Mouse (Mus musculus): ENCODE data around the gene Mogat1. TPM values are rescaled to one million over a fixed set of nuclear protein-coding genes. Genes with fewer than 3 reads are reported as not detected.
"Not testable (repeated sequence)": the region's sequence is repeated elsewhere in the genome, so short reads cannot be mapped to it uniquely, and the experiment has no call there.

Mogat1 gene
- total RNA-seq, 1 experiment from 2014 or later, result 1.1 TPM

DNA sequence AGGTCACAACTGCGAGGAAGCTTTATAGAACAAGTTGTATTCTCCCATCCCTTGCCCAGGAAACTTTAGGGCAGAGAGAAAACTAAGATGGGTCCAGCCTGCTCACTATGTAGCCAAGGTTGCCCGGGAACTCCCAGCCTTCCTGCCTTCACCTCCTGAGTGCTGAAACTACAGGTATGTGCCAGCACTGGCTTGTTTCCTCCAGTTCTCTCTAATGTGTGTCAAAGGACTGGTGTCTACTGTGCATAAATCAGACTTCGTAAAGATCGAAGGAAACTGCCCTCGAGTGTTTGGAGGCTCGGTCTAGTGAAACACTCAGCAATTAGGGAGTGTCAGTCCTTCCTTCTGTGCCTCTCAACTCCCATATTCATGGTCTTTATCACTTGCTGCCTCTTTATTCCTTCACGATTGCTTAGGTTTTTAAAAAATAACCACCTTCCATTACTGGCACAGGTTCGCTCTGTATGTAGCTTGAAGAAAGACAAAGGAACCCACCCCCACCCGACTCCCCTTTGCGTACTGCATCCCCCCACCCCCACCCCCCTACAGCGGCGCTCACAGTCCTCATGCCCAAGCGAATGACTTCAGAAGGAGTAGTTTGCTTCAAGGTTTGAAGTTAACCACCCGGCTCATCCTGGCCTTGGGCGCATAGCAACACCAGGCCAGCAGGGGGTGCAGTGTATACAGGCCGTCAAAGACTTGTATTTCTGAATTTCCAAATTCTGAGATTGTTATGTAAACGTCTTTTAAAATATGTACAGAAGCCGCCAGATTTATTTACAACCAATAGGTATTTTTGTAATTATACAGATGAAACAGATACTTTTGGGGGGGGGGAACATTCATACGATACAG lies 25.7 kb downstream of the Mogat1 start:
- DNase-seq, result peak; percentile 88

DNA sequence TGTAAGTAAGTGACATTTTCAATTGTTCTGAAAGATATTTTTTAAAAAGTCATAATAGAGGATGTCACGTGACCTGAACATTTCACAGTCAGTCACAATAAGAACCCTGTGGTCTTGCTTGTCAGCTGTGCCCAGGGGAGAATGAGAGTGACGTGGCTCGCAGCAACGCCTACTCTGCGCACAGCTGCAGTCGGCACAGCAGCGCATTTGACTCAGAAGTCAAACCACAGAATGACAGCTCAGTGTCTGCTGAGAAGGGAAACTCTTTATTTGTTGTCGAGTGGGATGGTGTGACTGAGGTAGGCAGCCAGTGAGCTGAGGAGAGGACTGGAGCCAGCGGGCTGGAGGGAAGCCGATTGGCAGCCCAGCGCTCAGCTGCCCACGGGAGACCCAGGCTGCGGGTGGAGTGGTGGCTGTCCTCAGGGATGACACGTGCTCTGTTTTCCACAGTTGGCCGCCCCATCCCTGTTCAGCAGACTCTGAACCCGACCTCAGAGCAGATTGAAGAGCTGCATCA lies 26.8 kb downstream of the Mogat1 start:
- peak; percentile 53 for DNase-seq

DNA sequence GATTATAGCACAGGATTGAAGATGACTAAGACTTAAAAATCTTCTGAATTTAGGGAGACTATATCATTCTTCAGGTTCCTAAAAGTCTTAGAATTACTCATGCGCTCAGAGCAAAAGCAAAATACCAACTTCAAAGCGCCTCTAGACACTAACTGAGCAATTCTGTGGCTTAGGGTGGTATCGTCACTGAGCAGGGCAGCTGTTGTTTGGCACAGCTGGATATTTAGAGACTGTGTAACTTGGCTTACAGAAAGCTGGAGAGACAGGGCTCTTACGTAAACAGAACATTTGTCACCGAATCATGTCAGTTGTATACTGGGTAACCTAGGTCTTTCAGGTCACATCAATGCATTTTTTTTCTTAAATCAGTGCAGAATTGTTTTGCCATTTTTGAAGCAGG lies 27.6 kb downstream of the Mogat1 start:
- DNase-seq, result no peak

DNA sequence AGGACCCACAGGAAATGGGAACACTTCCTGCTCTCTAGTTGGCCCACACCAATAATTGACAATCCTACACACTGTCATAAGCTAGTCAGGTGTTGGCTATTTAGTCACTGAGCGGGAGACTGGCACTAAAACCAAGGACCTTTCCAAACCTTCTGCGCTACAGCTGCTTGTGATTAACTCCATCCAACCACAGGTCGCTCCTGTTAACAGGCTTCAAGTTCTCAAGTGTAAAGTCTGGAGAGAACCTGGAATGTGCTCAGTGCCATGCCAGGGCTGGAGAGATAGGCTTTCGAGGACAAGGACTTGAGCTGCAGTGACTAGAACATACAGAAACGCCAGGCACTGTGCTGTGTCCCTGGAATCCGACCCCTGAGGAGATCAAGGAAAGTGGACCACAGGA lies 28.4 kb downstream of the Mogat1 start:
- no peak for DNase-seq

- DNase-seq, result not testable (repeated sequence)
Measured at GRCm38 (mm10) chr1:78543631-78544030, 32.8 kb downstream of the Mogat1 start.

GRCm38 (mm10) chr1:78546258-78546657 lies 35.5 kb downstream of the Mogat1 start:
- no peak for DNase-seq

- DNase-seq, result no peak
Measured at GRCm38 (mm10) chr1:78548961-78549360, 38.2 kb downstream of the Mogat1 start.

GRCm38 (mm10) chr1:78554012-78554666 lies 43.3 kb downstream of the Mogat1 start:
- no peak for DNase-seq

DNA sequence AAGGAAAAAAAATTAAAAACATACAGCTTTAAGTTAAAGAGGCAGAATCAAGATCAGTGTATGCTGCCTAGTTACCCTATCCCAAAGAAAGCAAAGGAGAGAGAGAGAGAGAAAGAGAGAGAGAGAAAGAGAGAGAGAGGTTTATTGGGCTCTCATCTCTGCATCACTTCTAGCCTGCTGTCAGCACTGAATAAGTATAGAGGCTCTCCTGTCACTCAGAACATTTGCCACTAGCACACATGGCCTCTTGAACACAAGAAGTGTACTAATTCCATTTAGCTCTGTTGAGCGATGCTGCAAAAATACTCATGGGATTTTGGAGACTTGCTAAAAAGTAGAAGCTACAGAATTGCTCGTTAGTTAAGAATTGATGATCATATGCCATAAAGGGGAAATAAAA lies 56.2 kb downstream of the Mogat1 start:
- DNase-seq, result no peak

DNA sequence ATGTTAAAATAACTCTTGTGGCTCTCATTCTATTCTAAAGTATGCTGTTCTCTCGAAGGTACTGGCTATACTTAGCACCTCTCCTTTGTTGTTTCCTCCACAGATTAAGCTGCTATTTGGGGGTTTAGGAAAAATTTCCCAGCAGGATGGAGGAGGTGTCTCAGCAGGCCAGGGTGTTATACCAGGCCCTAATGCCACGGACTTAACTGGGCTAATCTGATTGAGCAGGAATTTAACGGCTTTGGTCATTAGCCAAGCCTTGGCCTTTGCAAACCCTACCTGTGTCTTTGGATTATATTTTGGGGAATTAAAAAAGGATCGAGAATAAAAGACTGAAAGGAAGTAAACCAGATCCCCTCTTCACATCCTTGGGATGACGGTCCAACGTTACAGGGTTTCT lies 56.6 kb downstream of the Mogat1 start:
- no peak for DNase-seq

- peak; percentile 71 for DNase-seq
Measured at GRCm38 (mm10) chr1:78567834-78568507, 57.2 kb downstream of the Mogat1 start.

GRCm38 (mm10) chr1:78569617-78570016 lies 58.8 kb downstream of the Mogat1 start:
- DNase-seq, result no peak

DNA sequence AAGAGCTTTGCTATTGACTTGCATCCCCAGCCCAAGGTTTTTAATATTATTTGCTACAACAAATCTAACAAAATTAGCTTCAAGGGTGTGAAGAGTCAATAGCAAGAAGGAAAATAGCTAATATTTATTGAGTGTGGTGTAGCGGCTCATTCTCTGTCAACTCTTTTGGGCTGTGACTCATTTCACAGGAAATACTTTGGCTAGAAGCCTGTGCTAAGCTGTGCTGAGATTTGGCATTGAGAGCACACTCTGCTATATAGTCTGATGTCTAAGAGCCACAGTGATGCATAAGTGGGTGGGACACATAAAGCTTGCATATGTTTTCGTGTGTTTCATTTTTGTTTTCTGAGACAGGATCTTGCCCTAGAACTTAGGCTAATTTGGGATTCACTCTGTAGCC lies 74.3 kb downstream of the Mogat1 start:
- DNase-seq, result no peak

DNA sequence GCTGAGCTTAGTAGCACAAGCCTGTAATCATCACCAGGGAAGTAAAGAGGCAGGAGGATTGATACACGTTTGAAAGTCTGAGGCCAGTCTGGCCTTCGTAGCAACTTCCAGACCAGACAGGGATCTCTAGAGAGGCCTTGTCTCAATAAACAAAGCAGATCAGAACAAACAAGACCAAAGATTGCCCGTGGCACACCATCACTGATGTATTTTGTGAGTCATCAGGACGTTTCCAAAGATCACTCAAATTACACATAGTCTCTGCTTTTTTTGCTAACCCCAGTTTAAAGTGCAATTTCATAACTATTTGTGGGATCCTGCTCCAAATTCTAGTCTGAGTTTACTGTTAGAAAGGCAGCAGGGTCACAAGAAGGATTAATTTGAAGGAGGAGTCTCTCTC lies 76.2 kb downstream of the Mogat1 start:
- no peak for DNase-seq

Other genes starting within 250 kb of the Mogat1 start
- 1.1 and 2.6 TPM in 2 replicates for gene Sgpp2, start 200.6 kb upstream of the Mogat1 start, total RNA-seq (2021)
- gene Farsb, start 22.1 kb upstream of the Mogat1 start, total RNA-seq (2021), result 65.8 and 67.3 TPM in 2 replicates
- gene BC035947, start 1.2 kb downstream of the Mogat1 start, total RNA-seq (2021), result 0.11 and 0.15 TPM in 2 replicates
- 11.9 and 15.6 TPM in 2 replicates for gene Acsl3, start 146.8 kb downstream of the Mogat1 start, total RNA-seq (2021)
- 3.1 and 3.6 TPM in 2 replicates for gene Utp14b, start 147.0 kb downstream of the Mogat1 start, total RNA-seq (2021)

All from adrenal gland, postnatal 14 days (tissue).